Mouse (Mus musculus): ENCODE data around the gene Arrdc5. TPM values are rescaled to one million over a fixed set of nuclear protein-coding genes. Genes with fewer than 3 reads are reported as not detected.

Gene Arrdc5
- polyA plus RNA-seq, 1 experiment from 2014 or later: not detected

Other genes starting within 250 kb of the Arrdc5 start
- gene Ubxn6, start 225.3 kb downstream of the Arrdc5 start, polyA plus RNA-seq (2016; fragmentation: Nextera tagmentation; extraction: Ambion mirVana): 49.0 and 52.7 TPM in 2 replicates
- 173 and 179 TPM in 2 replicates for gene Hdgfl2, start 220.7 kb downstream of the Arrdc5 start, polyA plus RNA-seq (2016; fragmentation: Nextera tagmentation; extraction: Ambion mirVana)
- gene Plin4, start 190.5 kb downstream of the Arrdc5 start, polyA plus RNA-seq (2016; fragmentation: Nextera tagmentation; extraction: Ambion mirVana): 0.08 and 0.10 TPM in 2 replicates
- gene Plin5, start 182.7 kb downstream of the Arrdc5 start, polyA plus RNA-seq (2016; fragmentation: Nextera tagmentation; extraction: Ambion mirVana): 0.15 and 0.29 TPM in 2 replicates
- 0.15 and 0.23 TPM in 2 replicates for gene Lrg1, start 178.3 kb downstream of the Arrdc5 start, polyA plus RNA-seq (2016; fragmentation: Nextera tagmentation; extraction: Ambion mirVana)
- 4.3 and 4.6 TPM in 2 replicates for gene Sema6b, start 159.9 kb downstream of the Arrdc5 start, polyA plus RNA-seq (2016; fragmentation: Nextera tagmentation; extraction: Ambion mirVana)
- gene Tnfaip8l1, start 137.8 kb downstream of the Arrdc5 start, polyA plus RNA-seq (2016; fragmentation: Nextera tagmentation; extraction: Ambion mirVana): 12.4 and 13.0 TPM in 2 replicates
- gene Mydgf, start 116.4 kb downstream of the Arrdc5 start, polyA plus RNA-seq (2016; fragmentation: Nextera tagmentation; extraction: Ambion mirVana): 71.0 and 76.2 TPM in 2 replicates
- gene Dpp9, start 81.4 kb downstream of the Arrdc5 start, polyA plus RNA-seq (2016; fragmentation: Nextera tagmentation; extraction: Ambion mirVana): 41.4 and 43.4 TPM in 2 replicates
- 15.3 and 15.5 TPM in 2 replicates for gene Fem1a, start 43.5 kb downstream of the Arrdc5 start, polyA plus RNA-seq (2016; fragmentation: Nextera tagmentation; extraction: Ambion mirVana)
- 2.7 and 3.5 TPM in 2 replicates for gene Ticam1, start 23.5 kb downstream of the Arrdc5 start, polyA plus RNA-seq (2016; fragmentation: Nextera tagmentation; extraction: Ambion mirVana)
- 56.6 and 67.4 TPM in 2 replicates for gene Plin3, start 7.4 kb downstream of the Arrdc5 start, polyA plus RNA-seq (2016; fragmentation: Nextera tagmentation; extraction: Ambion mirVana)
- 157 and 160 TPM in 2 replicates for gene Uhrf1, start 3.0 kb upstream of the Arrdc5 start, polyA plus RNA-seq (2016; fragmentation: Nextera tagmentation; extraction: Ambion mirVana)
- gene Kdm4b, start 25.8 kb upstream of the Arrdc5 start, polyA plus RNA-seq (2016; fragmentation: Nextera tagmentation; extraction: Ambion mirVana): 54.6 and 58.8 TPM in 2 replicates
- 158 and 167 TPM in 2 replicates for gene Ptprs, start 176.2 kb upstream of the Arrdc5 start, polyA plus RNA-seq (2016; fragmentation: Nextera tagmentation; extraction: Ambion mirVana)
- gene Znrf4, start 212.1 kb upstream of the Arrdc5 start, polyA plus RNA-seq (2016; fragmentation: Nextera tagmentation; extraction: Ambion mirVana): not detected in 2 replicates